Mouse (Mus musculus): ENCODE data around the gene Erp29. TPM values are rescaled to one million over a fixed set of nuclear protein-coding genes. Genes with fewer than 3 reads are reported as not detected.
A peak's percentile ranks its signal among the peaks of the same experiment; 100 is the strongest.

Erp29 gene
- polyA plus RNA-seq, 1 experiment: 109 TPM

GRCm38 (mm10) chr5:121453743-121454502 lies 1.6 kb upstream of the Erp29 start:
- Histone ChIP-seq H3K36me3 (ENCODE audit: control insufficient read depth, insufficient read depth) (peaks cover 10% of the 10 kb centered on the region), H3K27me3 (ENCODE audit: control insufficient read depth, insufficient read depth, insufficient read length) (peaks cover 3% of the 10 kb centered on the region), H3K79me3 (ENCODE audit: low read depth) (peaks cover 22% of the 10 kb centered on the region), H3K79me2 (ENCODE audit: control insufficient read depth, insufficient read depth) (peaks cover 38% of the 10 kb centered on the region), H3ac (ENCODE audit: control insufficient read depth, insufficient read length, low read depth) (no peak overlapping the region), H3K4me3 (ENCODE audit: insufficient read depth, poor library complexity, severe bottlenecking) (no peak overlapping the region)
- TF ChIP-seq MYOG (IDR thresholded peaks at IDR 0.05; ENCODE audit: control insufficient read depth, extremely low read depth, insufficient read length) (no peak), CTCF (IDR thresholded peaks at IDR 0.05; ENCODE audit: control insufficient read depth, insufficient read depth, insufficient read length) (no peak), MAX (IDR thresholded peaks at IDR 0.05) (no peak), USF1 (IDR thresholded peaks at IDR 0.05; ENCODE audit: low read depth) (no peak), FOSL1 (IDR thresholded peaks at IDR 0.05; ENCODE audit: insufficient read depth, low read length, poor library complexity, severe bottlenecking) (no peak), CEBPB (IDR thresholded peaks at IDR 0.05; ENCODE audit: low read depth) (no peak)

- peaks cover 20% of the 10 kb centered on the region for H3K36me3 ChIP-seq (ENCODE audit: control insufficient read depth, insufficient read depth)
These were observed 600 bp upstream of the Erp29 start for GRCm38 (mm10) chr5:121452906-121453305.

DNA sequence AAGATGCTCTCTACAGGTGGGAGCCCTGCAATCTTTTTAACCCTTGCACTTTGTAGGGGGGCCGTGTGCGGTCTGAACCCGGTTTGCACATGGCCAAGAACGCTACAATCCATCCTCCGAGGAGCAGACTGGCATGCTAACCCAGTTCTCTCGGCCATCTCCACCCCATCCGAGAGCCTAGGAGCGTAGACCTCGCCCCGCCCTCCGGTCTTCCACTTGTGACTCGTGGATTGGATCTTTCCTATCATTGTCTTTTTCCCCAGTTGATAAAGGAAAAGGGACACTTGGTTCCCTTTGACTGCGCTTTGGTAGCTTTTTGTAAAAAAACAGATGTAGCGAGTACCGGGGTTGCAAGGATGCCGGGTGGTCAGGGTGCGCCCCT lies 671 bp downstream of the Erp29 start, which contains the start of gene Tmem116:
TSS of gene Tmem116 (plus strand) at position 250 of the 382 bp plus-strand sequence.
- Histone ChIP-seq H3K79me2 (ENCODE audit: control insufficient read depth, insufficient read depth) (peaks cover 59% of the 10 kb centered on the region), H3K27me3 (ENCODE audit: control insufficient read depth, insufficient read depth, insufficient read length) (no peaks in the 10 kb centered on the region), H3K79me3 (ENCODE audit: low read depth) (peaks cover 26% of the 10 kb centered on the region), H3ac (ENCODE audit: control insufficient read depth, insufficient read length, low read depth) (peak within 1 kb of the TSS; percentile 92), H3K4me3 (ENCODE audit: insufficient read depth, poor library complexity, severe bottlenecking) (peak within 1 kb of the TSS; percentile 89), H3K36me3 (ENCODE audit: control insufficient read depth, insufficient read depth) (peaks cover 33% of the 10 kb centered on the region)
- TF ChIP-seq MAX (IDR thresholded peaks at IDR 0.05) (no peak), USF1 (IDR thresholded peaks at IDR 0.05; ENCODE audit: low read depth) (no peak), MYOD1 (IDR thresholded peaks at IDR 0.05; ENCODE audit: control insufficient read depth, insufficient read length, low read depth) (no peak), CEBPB (IDR thresholded peaks at IDR 0.05; ENCODE audit: low read depth) (no peak), CTCF (IDR thresholded peaks at IDR 0.05; ENCODE audit: control insufficient read depth, insufficient read depth, insufficient read length) (no peak), MYOG (IDR thresholded peaks at IDR 0.05; ENCODE audit: control insufficient read depth, extremely low read depth, insufficient read length) (no peak), FOSL1 (IDR thresholded peaks at IDR 0.05; ENCODE audit: insufficient read depth, low read length, poor library complexity, severe bottlenecking) (no peak)

More at GRCm38 (mm10) chr5:121452906-121453305, 600 bp upstream of the Erp29 start:
- Histone ChIP-seq H3K4me3 (ENCODE audit: insufficient read depth, poor library complexity, severe bottlenecking) (peak overlapping the region; percentile 58), H3K79me3 (ENCODE audit: low read depth) (peaks cover 23% of the 10 kb centered on the region), H3ac (ENCODE audit: control insufficient read depth, insufficient read length, low read depth) (peak overlapping the region; percentile 87), H3K27me3 (ENCODE audit: control insufficient read depth, insufficient read depth, insufficient read length) (no peaks in the 10 kb centered on the region), H3K79me2 (ENCODE audit: control insufficient read depth, insufficient read depth) (peaks cover 48% of the 10 kb centered on the region)
- TF ChIP-seq USF1 (IDR thresholded peaks at IDR 0.05; ENCODE audit: low read depth) (no peak), MYOD1 (IDR thresholded peaks at IDR 0.05; ENCODE audit: control insufficient read depth, insufficient read length, low read depth) (no peak), FOSL1 (IDR thresholded peaks at IDR 0.05; ENCODE audit: insufficient read depth, low read length, poor library complexity, severe bottlenecking) (no peak), CEBPB (IDR thresholded peaks at IDR 0.05; ENCODE audit: low read depth) (no peak)

DNA sequence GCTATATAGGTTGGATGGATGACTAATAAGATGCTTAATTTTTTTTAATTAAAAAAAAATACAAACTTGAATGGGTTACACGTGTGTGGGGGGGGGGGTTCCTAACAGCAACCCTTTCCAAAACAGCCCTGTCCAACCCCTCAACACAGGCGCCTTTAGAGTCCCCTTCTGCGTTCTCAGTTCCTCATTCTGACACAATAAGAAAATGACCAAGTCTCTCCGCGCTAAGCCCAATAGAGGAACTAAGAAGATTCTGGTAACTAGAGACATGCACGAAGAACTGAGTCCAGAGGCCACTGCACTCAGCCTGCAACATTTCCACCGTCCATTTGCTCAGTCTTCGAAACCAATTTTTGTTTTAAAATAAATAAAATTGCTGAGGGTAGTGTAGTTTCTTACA lies 1.1 kb downstream of the Erp29 start:
- peak overlapping the region; percentile 89 for H3K4me3 ChIP-seq (ENCODE audit: insufficient read depth, poor library complexity, severe bottlenecking)

DNA sequence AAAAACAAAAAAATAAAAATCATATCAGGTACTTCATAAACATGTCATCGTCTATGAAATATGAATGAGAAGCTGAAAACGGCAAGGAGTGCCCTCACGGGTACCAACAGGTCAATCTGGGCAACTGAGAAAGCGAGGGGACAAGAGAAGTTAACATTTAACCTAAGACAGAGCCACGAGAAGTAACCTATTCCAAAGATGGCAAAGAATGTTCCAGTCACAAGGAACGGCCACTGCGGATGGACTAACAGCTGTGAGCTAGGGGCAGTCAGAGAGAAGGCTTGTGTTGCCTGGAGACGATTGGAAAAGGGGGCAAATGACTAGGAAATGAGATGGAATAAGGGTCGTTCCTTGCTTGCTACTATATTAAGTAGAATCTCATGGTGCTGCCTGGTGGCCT lies 1.8 kb downstream of the Erp29 start:
- H3K36me3 ChIP-seq (ENCODE audit: control insufficient read depth, insufficient read depth): peaks cover 44% of the 10 kb centered on the region

More for the DNA sequence above, 1.1 kb downstream of the Erp29 start:
- H3ac ChIP-seq (ENCODE audit: control insufficient read depth, insufficient read length, low read depth): no peak overlapping the region
- TF ChIP-seq CEBPB (IDR thresholded peaks at IDR 0.05; ENCODE audit: low read depth) (no peak), MYOD1 (IDR thresholded peaks at IDR 0.05; ENCODE audit: control insufficient read depth, insufficient read length, low read depth) (no peak), CTCF (IDR thresholded peaks at IDR 0.05; ENCODE audit: control insufficient read depth, insufficient read depth, insufficient read length) (no peak), MAX (IDR thresholded peaks at IDR 0.05) (no peak), FOSL1 (IDR thresholded peaks at IDR 0.05; ENCODE audit: insufficient read depth, low read length, poor library complexity, severe bottlenecking) (no peak), MYOG (IDR thresholded peaks at IDR 0.05; ENCODE audit: control insufficient read depth, extremely low read depth, insufficient read length) (no peak), USF1 (IDR thresholded peaks at IDR 0.05; ENCODE audit: low read depth) (no peak)
- no peaks in the 10 kb centered on the region for H3K27me3 ChIP-seq (ENCODE audit: control insufficient read depth, insufficient read depth, insufficient read length)
- peaks cover 37% of the 10 kb centered on the region for H3K36me3 ChIP-seq (ENCODE audit: control insufficient read depth, insufficient read depth)
- H3K79me3 ChIP-seq (ENCODE audit: low read depth): peaks cover 26% of the 10 kb centered on the region
- H3K79me2 ChIP-seq (ENCODE audit: control insufficient read depth, insufficient read depth): peaks cover 61% of the 10 kb centered on the region

More for the DNA sequence above, 1.8 kb downstream of the Erp29 start:
- Histone ChIP-seq H3ac (ENCODE audit: control insufficient read depth, insufficient read length, low read depth) (no peak overlapping the region), H3K4me3 (ENCODE audit: insufficient read depth, poor library complexity, severe bottlenecking) (no peak overlapping the region), H3K27me3 (ENCODE audit: control insufficient read depth, insufficient read depth, insufficient read length) (no peaks in the 10 kb centered on the region), H3K79me3 (ENCODE audit: low read depth) (peaks cover 26% of the 10 kb centered on the region), H3K79me2 (ENCODE audit: control insufficient read depth, insufficient read depth) (peaks cover 61% of the 10 kb centered on the region)
- no peak for TF ChIP-seq MAX (IDR thresholded peaks at IDR 0.05)
- no peak for TF ChIP-seq USF1 (IDR thresholded peaks at IDR 0.05; ENCODE audit: low read depth)
- TF ChIP-seq CEBPB (IDR thresholded peaks at IDR 0.05; ENCODE audit: low read depth): no peak
- TF ChIP-seq MYOD1 (IDR thresholded peaks at IDR 0.05; ENCODE audit: control insufficient read depth, insufficient read length, low read depth): no peak
- TF ChIP-seq FOSL1 (IDR thresholded peaks at IDR 0.05; ENCODE audit: insufficient read depth, low read length, poor library complexity, severe bottlenecking): no peak
- TF ChIP-seq MYOG (IDR thresholded peaks at IDR 0.05; ENCODE audit: control insufficient read depth, extremely low read depth, insufficient read length): no peak
- TF ChIP-seq CTCF (IDR thresholded peaks at IDR 0.05; ENCODE audit: control insufficient read depth, insufficient read depth, insufficient read length): no peak
